Mouse (Mus musculus) heart, postnatal 36 days (tissue): ENCODE data around the gene Tsen2. TPM values are rescaled to one million over a fixed set of nuclear protein-coding genes. Genes with fewer than 3 reads are reported as not detected.

Source experiments
- DNase-seq, 2 experiments: peaks; one replicate each; pipeline ENCODE4 v3.0.0; 2021 to 2022
- intact Hi-C: fragments of 180-260 bp; cut with DNase I; formaldehyde crosslinking; loops from one replicate; pipeline ENCODE4 v1.15.1; 2025
- total RNA-seq, 2 experiments: library from RNA; stranded (reverse); gene quantifications; 2 replicates each; pipeline ENCODE4 v1.2.3; 2021

Tsen2 gene
- total RNA-seq, 2 experiments from 2014 or later = 7.9 to 10.0 TPM

DNA sequence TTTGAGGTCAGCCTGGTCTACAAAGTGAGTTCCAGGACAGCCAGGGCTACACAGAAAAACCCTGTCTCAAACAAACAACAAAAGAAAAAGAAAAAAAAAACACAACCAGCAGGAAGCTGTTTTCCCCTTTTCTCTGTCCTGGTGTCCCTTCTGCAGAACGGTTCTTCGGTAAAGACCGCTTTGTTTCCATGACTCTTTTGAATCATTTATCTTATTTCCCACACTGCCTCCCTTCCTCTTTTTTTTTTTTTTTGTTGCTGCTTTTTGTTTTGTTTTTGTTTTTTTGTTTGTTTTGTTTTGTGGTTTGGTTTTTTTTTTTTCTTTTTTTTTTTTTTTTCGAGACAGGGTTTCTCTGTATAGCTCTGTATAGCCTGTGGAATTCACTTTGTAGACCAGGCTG is 48.8 kb downstream of the Tsen2 start:
- DNase-seq = no peak
- intact Hi-C loops = no loop called here

DNA sequence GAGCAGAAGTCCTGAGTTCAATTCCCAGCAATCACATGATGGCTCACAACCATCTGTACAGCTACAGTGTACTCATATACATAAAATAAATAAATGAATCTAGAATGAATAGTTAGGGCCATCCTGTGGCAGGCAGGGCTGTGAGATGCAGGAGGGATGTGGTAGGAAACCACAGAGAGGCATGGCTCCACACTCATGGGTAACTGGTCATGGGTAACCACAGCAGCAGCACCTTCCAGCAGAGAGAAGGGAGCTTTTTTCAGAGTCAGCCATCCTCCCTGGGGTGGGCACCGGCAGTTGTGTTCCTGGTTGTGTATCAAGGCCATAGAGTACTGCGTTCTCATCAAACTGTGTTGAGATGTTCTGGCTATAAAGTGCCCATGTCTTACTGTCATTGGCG is 50.0 kb downstream of the Tsen2 start:
- intact Hi-C loops = no loop called here

DNA sequence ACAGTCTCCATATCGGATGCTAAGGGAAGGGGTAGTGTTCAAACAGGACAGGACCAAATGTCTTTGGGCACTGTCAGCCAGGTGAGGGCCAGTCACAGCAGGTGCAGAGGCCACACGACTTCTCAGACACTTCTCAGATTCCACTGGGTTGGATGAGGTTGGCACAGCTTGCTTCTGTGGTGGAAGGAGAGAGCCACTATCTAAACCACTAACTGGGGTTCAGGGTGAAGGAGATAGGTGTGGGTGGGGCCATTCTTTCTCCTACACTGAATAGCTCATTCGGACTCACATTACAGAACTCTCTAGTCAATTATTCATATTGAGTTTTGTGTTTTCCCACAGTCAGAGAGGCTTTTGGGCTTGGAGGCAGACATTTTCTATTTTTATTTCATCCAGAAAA is 51.2 kb downstream of the Tsen2 start:
- intact Hi-C loops = no loop called here
- DNase-seq = no peak

More for the DNA sequence above, 50.0 kb downstream of the Tsen2 start:
- DNase-seq = no peak

DNA sequence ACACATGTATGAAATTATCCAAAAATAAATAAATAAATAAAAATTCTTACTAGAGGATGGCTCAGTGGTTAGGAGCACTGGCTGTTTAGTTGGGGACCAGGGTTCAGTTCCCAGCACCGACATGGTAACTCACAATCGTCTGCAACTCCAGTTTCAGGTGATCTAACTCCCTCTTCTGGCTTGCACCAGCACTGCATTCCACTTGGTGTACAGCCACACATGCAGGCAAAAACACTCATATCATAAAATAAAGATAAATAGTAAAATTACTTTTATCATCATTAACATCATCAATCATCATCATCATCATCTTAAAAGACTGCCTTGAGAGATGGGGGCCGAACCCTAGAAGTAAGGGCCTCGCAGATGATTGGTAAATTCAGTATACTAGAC is 56.9 kb downstream of the Tsen2 start:
- DNase-seq = no peak
- intact Hi-C loops = loop anchor here (5.0 to 10.0 kb wide), 3 partner anchors 76 to 203 kb away; partner anchors contain the start of genes Cand2, Raf1 and Rpl32

GRCm38 (mm10) chr6:115601715-115602523 is 57.5 kb downstream of the Tsen2 start, which contains the start of gene Mkrn2:
Gene Mkrn2 (plus strand): TSS chr6:115601902.
- intact Hi-C loops = loop anchor here (5.0 to 10.0 kb wide), 3 partner anchors 75 to 203 kb away; partner anchors contain the start of genes Cand2, Raf1 and Rpl32

DNA sequence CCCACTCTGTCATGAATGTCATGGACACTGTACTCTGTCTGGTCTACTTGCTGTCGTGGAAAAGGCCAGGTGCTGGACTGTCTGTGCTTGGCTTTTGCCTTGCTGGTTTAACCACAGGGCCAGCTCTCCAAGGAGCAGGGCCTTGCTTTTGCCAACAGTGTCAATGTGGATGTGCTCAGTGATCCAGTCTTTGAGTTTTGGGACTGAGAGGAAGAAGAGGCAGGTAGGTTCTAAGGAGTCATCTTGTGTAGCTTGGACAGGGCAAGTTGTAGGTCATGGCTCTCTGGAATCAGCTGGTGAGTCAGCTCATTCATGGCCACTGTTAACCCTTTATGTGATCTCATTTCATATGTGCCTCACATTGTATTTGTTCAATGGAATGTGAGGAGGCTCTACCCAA is 62.0 kb downstream of the Tsen2 start:
- intact Hi-C loops = loop anchor here (10.0 kb wide), 1 partner anchor 198 kb away; the partner anchor contains the start of gene Rpl32
- DNase-seq = no peak

More at GRCm38 (mm10) chr6:115601715-115602523, 57.5 kb downstream of the Tsen2 start, which contains the start of gene Mkrn2:
- peak; percentile 86 to 87 for DNase-seq

DNA sequence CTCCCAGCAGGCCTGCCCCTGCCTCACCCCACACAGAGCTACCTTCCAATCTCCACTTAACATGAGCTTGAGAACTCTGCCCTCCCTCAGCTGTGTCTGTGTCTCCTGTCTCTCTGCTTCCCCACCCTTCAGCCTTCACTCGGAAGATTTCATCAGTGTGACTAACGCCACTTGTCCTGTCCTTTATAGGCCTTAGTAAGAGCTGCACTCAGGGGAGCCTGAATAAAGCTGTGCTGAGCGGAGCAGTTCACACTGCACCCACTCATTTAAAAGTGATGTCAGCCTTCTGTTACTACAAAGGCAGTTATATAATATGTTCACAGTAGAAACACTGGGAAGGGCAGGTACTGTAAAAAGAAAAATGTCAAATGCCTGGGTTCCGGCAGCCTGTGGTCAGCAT is 63.0 kb downstream of the Tsen2 start:
- intact Hi-C loops = loop anchor here (10.0 kb wide), 1 partner anchor 197 kb away; the partner anchor contains the start of gene Rpl32

GRCm38 (mm10) chr6:115609121-115609520 is 64.7 kb downstream of the Tsen2 start:
- no peak for DNase-seq
- intact Hi-C loops = loop anchor here (10.0 kb wide), 1 partner anchor 196 kb away; the partner anchor contains the start of gene Rpl32

More for the DNA sequence above, 63.0 kb downstream of the Tsen2 start:
- DNase-seq = no peak

GRCm38 (mm10) chr6:115610301-115610700 is 65.8 kb downstream of the Tsen2 start:
- intact Hi-C loops = no loop called here
- DNase-seq = no peak

- DNase-seq = no peak
- intact Hi-C loops = no loop called here
Observed at GRCm38 (mm10) chr6:115613793-115614192, 69.3 kb downstream of the Tsen2 start.

GRCm38 (mm10) chr6:115615983-115616382 is 71.5 kb downstream of the Tsen2 start:
- intact Hi-C loops = no loop called here
- no peak for DNase-seq

DNA sequence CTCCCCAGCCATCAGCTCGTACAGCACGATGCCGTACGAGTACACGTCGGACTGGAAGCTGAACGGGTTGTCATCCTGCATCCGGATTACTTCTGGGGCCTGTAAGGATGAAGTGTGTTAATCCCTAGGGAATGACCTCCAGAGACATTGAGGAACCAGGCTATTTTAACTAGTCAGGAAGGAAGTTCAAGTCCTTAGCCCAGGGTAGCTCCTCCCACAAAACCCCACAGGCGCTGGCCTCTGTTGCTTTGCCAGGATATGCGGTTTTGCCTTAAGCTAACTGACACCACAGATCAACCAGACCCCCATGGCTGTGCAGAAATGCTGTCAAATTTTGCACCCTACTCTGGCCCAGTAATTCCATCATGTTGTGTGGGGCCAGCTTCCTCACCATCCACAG is 75.4 kb downstream of the Tsen2 start:
- intact Hi-C loops = loop anchor here (5.0 kb wide), 2 partner anchors 57 to 177 kb away; partner anchors contain the start of gene Raf1
- peak; percentile 24 to 26 for DNase-seq

- intact Hi-C loops = loop anchor here (5.0 kb wide), 2 partner anchors 56 to 176 kb away; partner anchors contain the start of gene Raf1
- no peak for DNase-seq
Observed at GRCm38 (mm10) chr6:115620942-115621341, 76.5 kb downstream of the Tsen2 start.

DNA sequence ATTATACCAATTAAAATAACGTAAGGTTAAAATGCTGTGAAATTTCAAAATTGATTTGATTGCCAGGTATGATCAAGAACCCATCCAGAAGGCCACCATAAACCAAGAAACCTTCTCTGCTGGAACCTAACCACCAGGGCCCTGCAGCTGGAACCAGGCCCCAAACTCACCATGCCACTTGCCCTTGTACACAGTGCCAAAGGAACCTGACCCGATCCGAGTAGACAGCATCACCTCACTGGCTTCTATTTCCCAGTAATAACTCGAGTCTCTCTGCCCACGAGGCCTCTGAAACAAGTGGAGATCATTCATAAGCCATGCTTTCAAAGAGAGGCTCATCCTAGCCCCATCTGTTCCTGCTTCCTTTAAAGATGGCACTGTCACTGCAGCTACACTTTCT is 81.7 kb downstream of the Tsen2 start:
- intact Hi-C loops = no loop called here
- no peak for DNase-seq

Other genes with a start within 250 kb of the Tsen2 start
- 10 to 100 TPM; 11.4 to 12.5 TPM for gene Pparg, start 183.7 kb upstream of the Tsen2 start, total RNA-seq
- gene Mkrn2os, start 47.9 kb downstream of the Tsen2 start, total RNA-seq = under 1 TPM; 0.47 to 0.79 TPM
- 10 to 100 TPM; 43.1 to 46.4 TPM for gene Mkrn2, start 57.2 kb downstream of the Tsen2 start, total RNA-seq
- gene Raf1, start 132.0 kb downstream of the Tsen2 start, total RNA-seq = 100 to 1,000 TPM; 113 to 115 TPM
- gene Tmem40, start 217.7 kb downstream of the Tsen2 start, total RNA-seq = under 1 TPM; 0.33 to 0.60 TPM
- gene Cand2, start 229.9 kb downstream of the Tsen2 start, total RNA-seq = 10 to 100 TPM; 72.4 to 76.5 TPM